Mouse (Mus musculus) T-helper 17 cell (primary cell): Measurements from ENCODE around the gene Srsf10.

Source experiments
- in situ Hi-C, 2 experiments: fragments of 300-600 bp; cut with MboI, MseI; formaldehyde crosslinking; loops; 1 replicate in 1 of 2; 2 replicates in 1 of 2; pipeline ENCODE4 v1.15.1; 2025; ENCODE audit warnings: high pct_unique_total_duplicates in 2 of 2

The Srsf10 gene

GRCm38 (mm10) chr4:135855536-135856222 lies at the start of gene Srsf10:
Gene Srsf10, plus strand, starts transcription at chr4:135855747.
- in situ Hi-C loops: loop anchor here in 1 of 2 experiments (25.0 kb wide), 1 partner anchor 1507 kb away; the partner anchor contains the start of gene Cdc42

DNA sequence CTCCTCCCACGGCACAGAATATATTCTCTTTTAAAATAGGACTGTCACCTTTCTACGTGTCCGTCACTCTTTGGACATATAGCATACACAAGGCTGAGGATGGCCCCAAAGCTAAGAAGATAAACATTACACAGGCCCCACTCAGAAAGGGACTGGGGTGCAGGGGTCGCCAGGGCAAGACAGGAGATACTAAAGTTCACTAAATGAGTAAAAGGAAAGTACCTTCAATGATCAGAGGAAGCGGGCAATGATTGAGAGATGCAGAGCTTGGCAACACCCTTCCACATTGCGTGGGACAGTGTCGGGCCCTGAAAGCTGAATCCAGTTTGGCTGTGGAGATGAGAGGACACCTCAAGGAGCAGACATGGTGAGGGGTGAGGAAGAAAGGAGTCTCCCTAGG lies 40.7 kb upstream of the Srsf10 start:
- in situ Hi-C loops: no loop called here

- in situ Hi-C loops: no loop called here
Measured at GRCm38 (mm10) chr4:135816905-135817622, 38.5 kb upstream of the Srsf10 start.

DNA sequence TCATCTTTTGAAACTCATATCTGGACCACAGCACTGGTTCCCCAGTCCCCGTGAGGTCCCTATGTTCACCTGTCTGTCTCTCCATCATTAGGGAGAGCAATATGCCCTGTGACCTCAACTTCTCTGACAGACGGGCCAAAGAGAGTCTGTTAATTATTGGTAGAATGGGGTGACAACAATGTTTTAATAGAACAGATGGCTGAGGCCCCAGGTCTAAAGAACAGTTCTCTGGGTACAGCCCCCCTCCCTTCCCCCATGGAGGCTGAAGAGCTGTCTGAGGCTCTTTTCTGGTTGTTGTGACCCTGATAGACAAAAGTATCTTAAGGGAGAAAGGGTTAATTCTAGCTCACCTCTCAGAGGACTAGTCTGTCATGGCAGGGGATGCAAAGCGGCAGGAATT lies 37.2 kb upstream of the Srsf10 start:
- in situ Hi-C loops: no loop called here

GRCm38 (mm10) chr4:135819826-135820526 lies 35.6 kb upstream of the Srsf10 start:
- in situ Hi-C loops: no loop called here

DNA sequence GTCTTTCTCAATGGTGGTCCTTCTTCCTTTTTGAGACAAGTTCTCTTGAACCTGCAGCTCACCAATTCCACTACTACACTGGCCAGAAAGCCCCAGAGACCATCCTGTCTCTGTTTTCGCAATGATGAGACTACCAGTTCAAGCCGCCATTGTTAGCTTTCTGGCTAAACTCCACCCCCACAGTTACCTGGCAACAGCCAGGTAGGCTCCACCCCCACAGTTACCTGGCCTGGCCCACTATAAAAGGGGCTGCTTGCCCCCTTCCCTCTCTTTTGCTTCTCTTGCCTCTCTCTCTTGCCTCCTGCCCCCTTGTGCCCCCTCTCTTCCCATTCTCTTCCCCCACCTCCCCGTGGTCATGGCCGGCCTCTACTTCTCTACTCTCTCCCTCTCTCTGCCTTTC lies 33.8 kb upstream of the Srsf10 start:
- in situ Hi-C loops: no loop called here

DNA sequence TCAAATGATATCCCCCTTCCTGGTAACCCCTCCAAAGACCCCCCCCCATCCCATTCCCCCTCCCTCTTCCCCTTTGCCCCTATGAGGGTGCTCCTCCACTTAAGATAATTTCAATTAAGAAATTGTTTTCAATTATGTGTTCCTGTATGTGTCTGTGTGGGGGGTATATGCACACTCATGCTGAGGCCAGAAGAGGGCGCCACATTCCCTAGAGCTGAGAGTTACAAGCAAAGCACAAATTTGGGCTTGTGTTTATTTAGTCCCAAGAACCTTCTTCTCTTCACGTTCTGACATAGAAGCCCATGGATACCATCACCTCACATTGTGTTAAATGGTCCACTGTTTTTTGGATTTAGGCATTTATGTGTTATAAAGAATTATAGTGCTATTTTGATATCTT lies 32.2 kb upstream of the Srsf10 start:
- in situ Hi-C loops: no loop called here

DNA sequence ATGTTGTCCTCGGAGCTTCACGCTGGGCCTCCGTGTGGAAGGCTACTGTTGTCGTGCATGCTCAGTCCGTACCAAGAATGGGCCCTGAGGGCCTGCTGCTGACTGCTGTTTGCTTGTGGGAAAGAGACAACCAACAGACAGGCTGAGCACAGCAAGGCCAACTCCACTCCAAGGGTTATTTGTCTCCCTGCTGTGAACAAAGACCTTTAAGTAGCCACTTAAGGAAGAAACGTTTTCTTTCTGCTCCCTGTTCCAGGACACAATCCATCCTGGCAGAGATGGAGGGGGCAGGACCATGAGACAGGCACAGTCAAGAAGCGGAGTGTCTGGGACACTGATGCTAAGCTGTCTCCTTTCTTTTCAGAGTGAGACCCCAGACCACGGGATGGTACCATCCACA lies 31.3 kb upstream of the Srsf10 start:
- in situ Hi-C loops: no loop called here

- in situ Hi-C loops: no loop called here
Measured at GRCm38 (mm10) chr4:135828491-135828890, 27.1 kb upstream of the Srsf10 start.

- in situ Hi-C loops: no loop called here
Measured at GRCm38 (mm10) chr4:135832070-135832469, 23.5 kb upstream of the Srsf10 start.

- in situ Hi-C loops: no loop called here
Measured at GRCm38 (mm10) chr4:135833301-135834123, 22.0 kb upstream of the Srsf10 start.

DNA sequence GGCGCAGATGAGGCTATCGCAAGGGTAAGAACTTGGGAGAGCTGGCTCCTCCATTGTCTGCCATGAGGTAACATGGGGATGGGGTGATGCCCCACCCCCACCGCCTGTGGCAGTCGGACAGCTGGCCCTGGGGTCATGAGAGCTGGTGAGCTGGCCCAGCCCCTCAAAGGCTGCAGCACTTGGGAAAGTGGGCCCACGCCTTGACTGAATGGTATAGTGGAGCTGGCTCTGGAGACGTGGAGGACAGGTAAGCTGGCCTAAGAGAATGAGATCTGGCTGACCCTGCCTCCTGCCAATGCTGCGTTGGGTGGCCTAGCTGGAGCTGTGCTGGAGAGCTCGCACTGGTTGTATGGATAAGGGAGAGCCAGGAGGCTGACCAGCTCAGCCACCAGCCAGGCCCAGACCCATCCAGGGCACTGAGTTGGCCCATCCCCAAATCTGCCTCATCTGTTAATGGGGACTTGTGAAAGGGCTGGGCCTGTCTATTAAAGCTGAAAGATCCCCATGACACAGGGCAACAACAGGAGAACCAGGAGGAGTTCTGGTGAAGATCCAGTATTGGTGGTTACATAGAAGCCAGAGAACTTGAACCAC lies 21.3 kb upstream of the Srsf10 start:
- in situ Hi-C loops: no loop called here

- in situ Hi-C loops: no loop called here
Measured at GRCm38 (mm10) chr4:135838925-135839292, 16.6 kb upstream of the Srsf10 start.

- in situ Hi-C loops: no loop called here
Measured at GRCm38 (mm10) chr4:135839293-135840011, 16.1 kb upstream of the Srsf10 start.

- in situ Hi-C loops: no loop called here
Measured at GRCm38 (mm10) chr4:135844400-135844799, 11.1 kb upstream of the Srsf10 start.

- in situ Hi-C loops: no loop called here
Measured at GRCm38 (mm10) chr4:135847581-135847980, 8.0 kb upstream of the Srsf10 start.

GRCm38 (mm10) chr4:135850411-135851095 lies 5.0 kb upstream of the Srsf10 start:
- in situ Hi-C loops: loop anchor here in 1 of 2 experiments (25.0 kb wide), 1 partner anchor 1512 kb away; the partner anchor contains the start of gene Cdc42

- in situ Hi-C loops: loop anchor here in 1 of 2 experiments (25.0 kb wide), 1 partner anchor 1510 kb away; the partner anchor contains the start of gene Cdc42
Measured at GRCm38 (mm10) chr4:135851942-135852341, 3.6 kb upstream of the Srsf10 start.

GRCm38 (mm10) chr4:135853987-135854546 lies 1.5 kb upstream of the Srsf10 start:
- in situ Hi-C loops: loop anchor here in 1 of 2 experiments (25.0 kb wide), 1 partner anchor 1508 kb away; the partner anchor contains the start of gene Cdc42
